Mouse (Mus musculus): Measurements from ENCODE around the gene Tspan13.

DNA sequence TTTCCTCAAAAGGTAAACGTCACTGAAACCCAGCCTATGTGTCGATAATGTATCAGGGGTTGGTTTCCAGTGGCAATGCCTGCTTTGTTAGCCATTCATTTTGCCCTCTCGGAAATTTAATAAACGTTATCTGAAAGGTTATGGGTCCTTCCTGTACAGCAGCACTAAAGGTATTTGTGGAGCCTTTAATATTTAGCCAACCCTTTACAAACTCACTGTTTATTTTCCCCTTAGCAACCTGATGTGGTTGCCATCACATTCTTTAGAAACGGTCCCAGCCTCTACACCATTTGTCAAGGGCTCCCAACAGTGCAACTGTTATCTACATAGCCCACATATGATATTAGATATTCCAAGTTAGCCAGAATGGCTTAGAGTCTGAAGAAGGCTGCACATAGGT, 62.7 kb downstream of the Tspan13 start:
- TF ChIP-seq CTCF (IDR thresholded peaks at IDR 0.05; ENCODE audit: borderline replicate concordance, control insufficient read depth, extremely low read depth, insufficient read depth, low read length, poor library complexity) (no peak), POLR2A (IDR thresholded peaks at IDR 0.05; ENCODE audit: control insufficient read depth, extremely low read depth, insufficient read depth, low read length, poor library complexity) (no peak)

Measured in thymus, adult 2 months (tissue).